Mouse (Mus musculus) spleen, adult 2 months (tissue): ENCODE data around the gene Rptor. TPM values are rescaled to one million over a fixed set of nuclear protein-coding genes. Genes with fewer than 3 reads are reported as not detected.

Experiments
- DNase-seq, 2 experiments: peaks; one replicate each; pipeline versions ENCODE4 v3.0.0 to v3.0.0-alpha.2; 2012 to 2021; ENCODE audit warnings: low spot score in 2 of 2, low read depth in 1 of 2
- H3K27ac ChIP-seq: fragments of 200-500 bp; 2 replicates; pipeline ENCODE4 v1.5.1; 2012; ENCODE audit warnings: low read length, inconsistent platforms; ENCODE audit not compliant: insufficient read depth
- H3K27me3 ChIP-seq: fragments of 200-500 bp; 2 replicates; pipeline ENCODE4 v1.6.1; 2012; ENCODE audit warnings: mild to moderate bottlenecking, moderate library complexity, low read length, inconsistent platforms; ENCODE audit not compliant: control insufficient read depth, insufficient read depth
- H3K36me3 ChIP-seq: fragments of 200-500 bp; 2 replicates; pipeline ENCODE4 v1.6.1; 2012; ENCODE audit warnings: mild to moderate bottlenecking, low read length, inconsistent platforms; ENCODE audit not compliant: control insufficient read depth, insufficient read depth
- H3K4me1 ChIP-seq: fragments of 200-500 bp; 2 replicates; pipeline ENCODE4 v1.6.1; 2011; ENCODE audit warnings: inconsistent platforms; ENCODE audit not compliant: control insufficient read depth, insufficient read depth, insufficient read length
- H3K4me3 ChIP-seq: fragments of 200-500 bp; 2 replicates; pipeline ENCODE4 v1.5.1; 2011; ENCODE audit warnings: mild to moderate bottlenecking, inconsistent platforms; ENCODE audit not compliant: insufficient read depth, insufficient read length; ENCODE audit errors: extremely low read depth
- CTCF ChIP-seq: fragments of 200-500 bp; IDR thresholded peaks from 2 replicates; pipeline ENCODE4 v1.5.1; 2011; ENCODE audit warnings: mild to moderate bottlenecking, inconsistent platforms; ENCODE audit not compliant: insufficient read depth, insufficient read length, insufficient replicate concordance; ENCODE audit errors: extremely low read depth
- POLR2A ChIP-seq: fragments of 200-500 bp; IDR thresholded peaks from 2 replicates; pipeline ENCODE4 v1.6.1; 2011; ENCODE audit warnings: low read depth, low read length, inconsistent platforms
- WGBS: fragments of 180-500 bp; shearing (Covaris S2); methylation state at CpG from one replicate; pipeline ENCODE4 v1.1.7; 2018; 5-methylcytosine and 5-hydroxymethylcytosine counted together
- polyA plus RNA-seq: library from polyadenylated mRNA; depleted of rRNA; stranded (reverse); fragments of >200 nt; gene quantifications from 2 replicates; pipeline ENCODE4 v1.2.3, GENCODE M21; 2012

Gene Rptor
- polyA plus RNA-seq, 1 experiment, result 18.0 TPM

DNA sequence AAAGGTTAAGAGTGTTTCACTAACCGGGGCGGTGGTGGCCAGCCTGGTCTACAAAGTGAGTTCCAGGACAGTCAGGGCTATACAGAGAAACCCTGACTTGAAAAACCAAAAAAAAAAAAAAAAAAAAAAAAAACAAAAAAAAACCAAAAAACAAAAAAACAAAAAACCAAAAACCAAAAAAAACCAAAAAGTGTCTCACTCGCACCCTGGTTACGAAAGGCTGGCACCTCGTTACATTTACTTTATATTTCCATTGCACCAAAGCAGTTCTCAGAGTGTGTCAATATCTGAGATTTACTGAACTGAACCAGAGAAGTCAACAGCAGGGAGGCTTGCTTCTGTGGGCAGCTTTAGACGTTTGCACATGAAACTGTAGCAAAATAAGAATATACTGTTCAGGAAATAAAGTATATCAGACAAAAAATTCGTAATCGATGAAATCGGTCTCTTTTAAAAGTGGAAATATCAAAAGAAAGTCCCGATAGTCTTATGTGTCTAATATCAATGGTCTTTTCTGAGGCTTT lies 466 bp upstream of the Rptor start:
- 27% methylated on average over 10 of the region's 10 CpGs for WGBS
- no peak overlapping the region for H3K27ac ChIP-seq
- no peaks in the 10 kb centered on the region for H3K36me3 ChIP-seq
- no peaks in the 10 kb centered on the region for H3K27me3 ChIP-seq
- peaks cover 5% of the 10 kb centered on the region; the same call in 1 of the 2 replicates for H3K4me1 ChIP-seq
- TF ChIP-seq POLR2A (no peak), CTCF (no peak)
- no peak overlapping the region for H3K4me3 ChIP-seq
- DNase-seq, result no peak

GRCm38 (mm10) chr11:119603527-119603905 lies 811 bp downstream of the Rptor start:
- Histone ChIP-seq H3K4me1 (peaks cover 5% of the 10 kb centered on the region; the same call in 1 of the 2 replicates), H3K27me3 (no peaks in the 10 kb centered on the region), H3K36me3 (no peaks in the 10 kb centered on the region), H3K27ac (no peak overlapping the region), H3K4me3 (peak overlapping the region; percentile 99)
- under 1% methylated on average over 30 of the region's 30 CpGs for WGBS
- TF ChIP-seq POLR2A, result no peak
- TF ChIP-seq CTCF, result no peak
- no peak for DNase-seq

- WGBS, result 90% methylated on average over 5 of the region's 5 CpGs
Observed at GRCm38 (mm10) chr11:119607464-119607863, 4.8 kb downstream of the Rptor start.

DNA sequence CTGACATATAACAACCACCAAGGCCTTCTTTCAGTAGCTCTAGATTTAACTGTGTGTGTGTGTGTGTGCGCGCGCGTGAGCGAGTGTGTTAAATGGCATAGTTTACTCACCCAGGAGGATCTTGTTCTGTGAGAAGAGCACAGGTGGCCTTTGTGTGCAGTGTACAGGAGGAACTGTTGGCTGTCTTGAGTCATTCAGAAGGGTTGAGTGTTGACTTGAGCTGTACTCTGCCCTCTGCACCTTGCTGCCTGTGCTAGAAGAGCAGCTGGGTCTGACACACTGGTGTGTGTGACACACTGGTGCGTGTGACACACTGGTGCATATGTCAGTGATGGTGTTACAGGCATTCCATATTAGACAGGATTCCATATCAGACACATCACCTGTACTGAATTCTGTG lies 8.8 kb downstream of the Rptor start:
- 97% methylated on average over 6 of the region's 6 CpGs for WGBS
- no peak overlapping the region for H3K4me3 ChIP-seq
- no peak overlapping the region for H3K27ac ChIP-seq
- no peaks in the 10 kb centered on the region for H3K27me3 ChIP-seq
- no peaks in the 10 kb centered on the region for H3K4me1 ChIP-seq
- TF ChIP-seq POLR2A, result no peak
- no peak for TF ChIP-seq CTCF
- no peaks in the 10 kb centered on the region for H3K36me3 ChIP-seq
- DNase-seq, result no peak

More at GRCm38 (mm10) chr11:119607464-119607863, 4.8 kb downstream of the Rptor start:
- no peak for DNase-seq
- Histone ChIP-seq H3K36me3 (no peaks in the 10 kb centered on the region), H3K27ac (no peak overlapping the region), H3K4me3 (no peak overlapping the region), H3K4me1 (peaks cover 5% of the 10 kb centered on the region; the same call in 1 of the 2 replicates), H3K27me3 (no peaks in the 10 kb centered on the region)
- TF ChIP-seq CTCF, result no peak
- TF ChIP-seq POLR2A, result no peak

DNA sequence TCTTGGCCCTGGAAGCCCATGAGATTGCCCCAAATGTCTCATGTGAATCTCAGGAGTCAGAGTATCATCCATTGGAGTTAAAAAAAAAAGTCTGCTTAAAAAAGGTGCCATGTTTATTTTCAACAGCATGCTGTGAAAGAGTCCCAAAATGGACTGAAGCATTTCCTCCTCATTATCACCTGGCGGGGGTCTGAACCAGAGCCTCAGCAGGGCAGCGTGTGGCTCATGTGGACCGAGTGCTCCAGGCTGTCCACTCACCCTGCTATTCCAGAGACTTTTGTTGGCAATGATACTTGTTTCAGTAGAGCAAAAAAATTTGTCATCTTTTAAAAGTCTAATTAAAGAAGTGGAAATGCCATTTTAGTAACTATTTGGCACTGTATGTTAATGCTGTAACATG lies 9.5 kb downstream of the Rptor start:
- H3K4me3 ChIP-seq, result no peak overlapping the region
- TF ChIP-seq POLR2A (no peak), CTCF (no peak)
- 97% methylated on average over 3 of the region's 3 CpGs for WGBS
- no peaks in the 10 kb centered on the region for H3K27me3 ChIP-seq
- no peak overlapping the region for H3K27ac ChIP-seq
- DNase-seq, result no peak
- H3K4me1 ChIP-seq, result no peaks in the 10 kb centered on the region
- no peaks in the 10 kb centered on the region for H3K36me3 ChIP-seq

GRCm38 (mm10) chr11:119615087-119615486 lies 12.4 kb downstream of the Rptor start:
- TF ChIP-seq CTCF (no peak), POLR2A (no peak)

DNA sequence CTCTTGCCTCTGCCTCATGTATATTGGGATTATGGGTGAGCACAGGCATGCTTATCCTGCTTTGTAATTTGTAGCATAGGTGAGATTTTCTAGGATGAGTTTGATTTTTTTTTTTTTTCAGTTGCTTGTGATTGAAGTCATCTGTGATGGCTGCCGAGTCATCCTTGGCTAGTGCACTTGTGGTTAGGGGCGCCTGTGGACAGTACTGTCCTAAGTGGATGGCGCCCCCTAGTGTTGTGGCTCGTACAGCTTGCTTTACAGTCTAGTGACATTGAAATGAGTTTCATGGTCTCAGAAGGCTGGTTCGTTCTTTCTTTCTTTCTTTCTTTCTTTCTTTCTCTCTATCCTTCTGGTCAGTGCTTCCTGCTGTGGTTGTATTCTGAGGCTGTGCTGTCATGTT lies 16.1 kb downstream of the Rptor start:
- TF ChIP-seq POLR2A (no peak), CTCF (peak; percentile 25; the same call in 1 of the 2 replicates)
- 44% methylated on average over 5 of the region's 5 CpGs for WGBS
- no peaks in the 10 kb centered on the region for H3K36me3 ChIP-seq
- H3K4me1 ChIP-seq, result 0 out of 2 replicates have a peak, but pooled peaks cover 2% of the 10 kb centered on the region
- H3K27me3 ChIP-seq, result no peaks in the 10 kb centered on the region
- no peak overlapping the region for H3K4me3 ChIP-seq
- no peak overlapping the region for H3K27ac ChIP-seq
- peak in 1 of 2 experiments; percentile 47 for DNase-seq

More at GRCm38 (mm10) chr11:119615087-119615486, 12.4 kb downstream of the Rptor start:
- no peak for DNase-seq
- H3K27me3 ChIP-seq, result no peaks in the 10 kb centered on the region
- 69% methylated on average over 7 of the region's 7 CpGs for WGBS
- no peaks in the 10 kb centered on the region for H3K36me3 ChIP-seq
- no peak overlapping the region for H3K27ac ChIP-seq
- H3K4me1 ChIP-seq, result no peaks in the 10 kb centered on the region
- no peak overlapping the region for H3K4me3 ChIP-seq
